Mouse (Mus musculus) monocyte, adult 2 months (primary cell): ENCODE data around the gene Timm44.
A peak's percentile ranks its signal among the peaks of the same experiment; 100 is the strongest.
"Not testable (repeated sequence)": the region's sequence is repeated elsewhere in the genome, so short reads cannot be mapped to it uniquely, and the experiment has no call there.

Experiments used
- DNase-seq, 2 experiments: peaks; one replicate each; pipeline ENCODE4 v3.0.0; 2022; ENCODE audit warnings: low spot score in 2 of 2, low read depth in 1 of 2

Gene Timm44

GRCm38 (mm10) chr8:4265160-4265914 lies 10.4 kb downstream of the Timm44 start:
- DNase-seq = no peak

GRCm38 (mm10) chr8:4263105-4263791 lies 12.5 kb downstream of the Timm44 start:
- DNase-seq = no peak

- DNase-seq = no peak
Measured at GRCm38 (mm10) chr8:4259805-4260170, 15.9 kb downstream of the Timm44 start.

GRCm38 (mm10) chr8:4259125-4259804 lies 16.4 kb downstream of the Timm44 start, which contains the start of gene Ctxn1:
TSS of gene Ctxn1 (minus strand) at chr8:4259274.
- DNase-seq = peak; percentile 57 to 78

- DNase-seq = no peak
Measured at GRCm38 (mm10) chr8:4258678-4259077, 17.0 kb downstream of the Timm44 start.

DNA sequence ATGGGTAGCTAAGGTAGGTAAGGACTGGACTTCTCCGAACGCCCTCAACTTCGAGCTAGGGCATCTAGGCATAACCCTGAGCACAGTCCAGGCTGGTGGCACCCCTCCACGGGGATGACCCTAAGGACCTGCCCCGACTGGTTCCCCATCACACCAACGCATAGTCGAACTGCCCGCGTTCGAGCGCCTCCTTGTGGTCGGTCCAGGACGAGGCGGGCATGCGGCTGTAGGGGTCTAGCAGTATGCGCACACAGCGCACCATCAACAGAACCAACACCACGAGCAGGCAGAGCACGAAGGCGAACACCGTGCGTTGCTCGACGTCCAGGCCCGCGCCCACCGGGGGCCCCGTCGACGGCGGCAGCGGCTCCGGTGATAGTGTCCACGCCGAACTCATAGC lies 17.5 kb downstream of the Timm44 start:
- DNase-seq = peak; percentile 45 to 62

- no peak for DNase-seq
Measured at GRCm38 (mm10) chr8:4257350-4257749, 18.4 kb downstream of the Timm44 start.

DNA sequence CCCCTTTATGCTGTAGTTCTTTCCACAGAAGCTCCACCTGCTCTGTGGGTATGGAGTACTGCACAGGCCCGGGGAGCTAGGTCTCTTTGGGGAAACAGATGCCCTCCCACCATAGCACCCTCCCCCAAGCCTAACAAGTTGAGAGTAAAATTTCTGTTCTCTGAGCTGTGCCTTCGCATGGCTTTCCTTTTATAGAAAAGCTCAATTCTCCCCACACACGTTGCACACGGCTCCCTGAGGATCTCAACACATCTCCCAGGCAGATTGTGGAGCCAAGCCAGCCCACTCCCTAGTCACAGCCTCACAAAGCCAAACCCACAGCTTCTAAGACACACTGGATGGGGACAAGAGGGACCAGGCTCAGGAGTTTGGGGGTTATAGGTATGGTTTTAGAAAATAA lies 18.8 kb downstream of the Timm44 start:
- DNase-seq = no peak

DNA sequence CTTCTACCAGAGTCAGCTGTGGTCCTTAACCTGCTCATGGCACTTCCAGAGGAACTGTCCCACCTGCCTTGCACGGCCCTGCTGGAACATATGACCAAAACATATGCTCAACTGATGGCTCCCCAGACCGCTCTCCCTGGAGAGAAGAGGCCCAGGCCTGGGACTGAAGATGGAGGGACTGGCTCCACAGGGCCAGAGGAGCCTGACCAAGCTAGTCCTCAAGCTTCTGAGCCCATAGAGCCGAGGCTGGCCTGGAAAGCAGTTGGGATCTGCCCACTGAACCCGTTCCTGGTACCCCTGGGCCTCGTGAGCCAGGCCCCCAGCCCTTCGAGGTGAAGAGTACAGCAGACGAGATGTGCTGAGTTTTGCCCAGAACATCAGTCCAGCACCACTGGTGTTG lies 20.2 kb downstream of the Timm44 start:
- DNase-seq = not testable (repeated sequence)

DNA sequence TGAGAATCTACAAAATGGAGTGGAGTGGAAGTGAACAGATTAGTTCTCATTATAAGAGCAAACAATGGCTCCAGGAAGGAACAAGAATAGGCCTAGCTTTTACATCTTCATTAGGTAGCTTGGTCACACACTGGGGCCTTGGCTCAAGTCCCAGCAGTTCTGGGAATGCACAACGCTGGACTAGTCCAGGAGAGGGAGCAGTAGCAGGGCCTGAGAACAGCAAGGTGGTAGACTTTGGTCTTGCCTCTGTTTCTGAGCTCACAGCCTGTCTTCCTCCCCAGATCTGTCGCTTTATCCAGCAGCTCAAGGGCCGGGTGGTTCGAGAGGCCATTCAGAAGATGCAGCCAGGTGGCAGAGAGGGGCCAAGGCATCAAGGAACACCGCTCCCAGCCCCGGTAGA lies 21.7 kb downstream of the Timm44 start:
- no peak for DNase-seq

- DNase-seq = peak; percentile 75 to 88
Measured at GRCm38 (mm10) chr8:4252934-4253841, 22.5 kb downstream of the Timm44 start, which contains the start of gene Snapc2. TSS of gene Snapc2 (plus strand) at chr8:4253080.

DNA sequence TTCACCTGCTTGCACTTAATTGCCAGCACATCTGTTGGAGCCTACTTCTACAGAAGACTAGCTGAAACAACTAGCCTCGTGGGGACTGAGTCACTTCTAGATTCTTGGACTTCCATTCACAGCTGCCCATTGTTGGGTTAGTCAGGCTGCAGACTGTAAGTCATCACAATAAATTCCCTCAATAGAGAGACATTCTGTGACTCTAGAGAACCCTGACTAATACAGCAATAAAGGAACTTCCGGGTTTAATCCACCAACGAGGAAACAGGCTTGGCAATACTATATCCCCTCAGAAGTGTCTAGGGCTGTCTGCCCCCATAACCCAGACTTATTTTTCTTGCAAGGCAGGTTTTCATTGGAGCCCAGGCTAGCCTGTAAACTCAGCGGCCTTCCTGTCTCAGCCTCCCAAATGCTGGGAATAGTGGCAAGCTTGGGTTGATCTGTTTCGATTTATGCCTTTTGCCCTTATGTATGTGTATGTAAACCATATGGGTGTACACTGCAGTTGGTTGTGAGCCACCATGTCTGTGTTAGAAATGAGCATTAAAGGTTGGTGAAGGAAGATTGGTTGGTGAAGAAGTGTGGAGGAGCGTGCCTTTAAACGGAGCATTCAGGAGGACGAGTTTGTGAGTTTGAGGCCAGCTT lies 23.5 kb downstream of the Timm44 start:
- no peak for DNase-seq

GRCm38 (mm10) chr8:4250306-4250970 lies 25.3 kb downstream of the Timm44 start:
- peak; percentile 46 to 74 for DNase-seq

- no peak for DNase-seq
Measured at GRCm38 (mm10) chr8:4249213-4249612, 26.5 kb downstream of the Timm44 start.

DNA sequence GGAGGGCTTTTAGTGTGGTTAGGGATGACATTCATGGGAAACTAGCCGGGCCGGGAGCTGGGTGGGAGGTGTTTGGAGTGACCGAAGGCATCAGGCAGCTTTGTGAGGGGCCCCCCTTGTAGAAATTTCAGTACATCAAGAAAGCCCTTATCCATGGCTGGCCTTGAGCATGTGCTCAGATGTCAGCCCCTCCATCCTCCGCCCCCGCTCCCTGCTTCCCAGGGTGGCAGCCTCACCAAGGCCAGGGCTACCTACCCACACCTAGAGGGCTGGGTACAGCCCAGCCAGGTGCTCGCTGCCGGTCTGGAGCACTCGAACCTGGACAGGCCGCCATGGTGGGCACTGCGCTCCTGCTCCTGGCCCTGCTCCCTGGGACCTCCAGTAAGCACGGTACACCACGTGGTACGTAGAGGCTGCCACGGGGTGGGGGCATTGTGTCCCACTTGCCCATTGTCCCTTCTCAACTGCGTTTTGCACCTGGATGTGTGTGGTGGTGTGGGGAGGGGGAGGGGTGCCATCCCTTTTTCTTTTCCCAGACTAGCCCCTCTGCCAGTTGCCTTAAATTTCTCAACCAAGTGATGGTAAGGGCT lies 27.7 kb downstream of the Timm44 start, which contains the start of gene Tgfbr3l:
TSS of gene Tgfbr3l (plus strand) at position 264 of the 590 bp plus-strand sequence.
- DNase-seq = no peak

GRCm38 (mm10) chr8:4247241-4247640 lies 28.5 kb downstream of the Timm44 start:
- DNase-seq = no peak

- DNase-seq = no peak
Measured at GRCm38 (mm10) chr8:4245737-4246136, 30.0 kb downstream of the Timm44 start.

DNA sequence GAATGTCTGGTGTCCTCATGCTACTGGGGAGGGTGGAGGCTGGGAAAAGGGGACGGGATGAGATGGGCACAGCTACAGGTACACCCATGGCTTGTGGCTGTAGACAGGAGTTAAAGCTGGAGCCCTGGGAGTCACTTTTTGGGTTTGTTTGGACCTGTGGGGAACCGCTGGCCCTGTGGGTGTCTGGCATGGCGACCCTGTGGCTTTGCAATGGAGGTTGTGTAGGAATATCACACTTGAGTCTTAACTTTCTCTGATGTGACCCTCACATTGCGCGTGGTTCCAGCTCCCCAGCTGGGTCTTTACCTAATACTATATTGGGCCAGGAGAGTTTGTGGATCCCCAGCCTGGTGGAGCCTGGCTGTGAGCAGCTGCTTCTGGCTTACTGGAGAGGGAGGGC lies 30.7 kb downstream of the Timm44 start:
- DNase-seq = no peak

GRCm38 (mm10) chr8:4239193-4239890 lies 36.4 kb downstream of the Timm44 start:
- no peak for DNase-seq
